Mouse (Mus musculus) embryonic facial prominence, embryonic 11.5 days (tissue): ENCODE data around the gene Ccdc60. TPM values are rescaled to one million over a fixed set of nuclear protein-coding genes. Genes with fewer than 3 reads are reported as not detected.
A peak's percentile ranks its signal among the peaks of the same experiment; 100 is the strongest.

Experiments
- ATAC-seq: fragments of 200-750 bp; cut with Nextera tagmentation; replicated peaks from 2 replicates; pipeline ENCODE4 v1.8.0; 2017; ENCODE audit warnings: low read depth; ENCODE audit not compliant: insufficient number of reproducible peaks, low FRiP score, low TSS enrichment
- DNase-seq: peaks from one replicate; pipeline ENCODE4 v3.0.0-alpha.2; 2015; ENCODE audit warnings: low spot score
- H3K27ac ChIP-seq: fragments of 300-500 bp; sonication (generic); replicated peaks from 2 replicates; pipeline ENCODE4 v1.5.1; 2014; ENCODE audit warnings: mild to moderate bottlenecking, low read depth, low read length, control low read depth
- H3K27me3 ChIP-seq: fragments of 300-500 bp; sonication (generic); 2 replicates; pipeline ENCODE4 v1.6.1; 2014; ENCODE audit warnings: mild to moderate bottlenecking, low read length, moderate library complexity, mixed read lengths; ENCODE audit not compliant: control insufficient read depth, insufficient read depth
- H3K36me3 ChIP-seq: fragments of 300-500 bp; sonication (generic); replicated peaks from 2 replicates; pipeline ENCODE4 v1.6.1; 2014; ENCODE audit warnings: low read depth, mild to moderate bottlenecking, low read length, moderate library complexity, mixed read lengths; ENCODE audit not compliant: control insufficient read depth, insufficient read depth
- H3K4me1 ChIP-seq: fragments of 300-500 bp; sonication (generic); 2 replicates; pipeline ENCODE4 v1.6.1; 2014; ENCODE audit warnings: low read length, mixed read lengths; ENCODE audit not compliant: control insufficient read depth, insufficient read depth
- H3K4me2 ChIP-seq: fragments of 300-500 bp; sonication (generic); 2 replicates; pipeline ENCODE4 v1.6.1; 2014; ENCODE audit warnings: low read depth, mild to moderate bottlenecking, control low read depth, low read length, moderate library complexity
- H3K4me3 ChIP-seq: fragments of 300-500 bp; sonication (generic); 2 replicates; pipeline ENCODE4 v1.5.1; 2014; ENCODE audit warnings: low read depth, low read length, control low read depth
- H3K9ac ChIP-seq: fragments of 300-500 bp; sonication (generic); replicated peaks from 2 replicates; pipeline ENCODE4 v1.6.1; 2014; ENCODE audit warnings: mild to moderate bottlenecking, control low read depth, low read length
- H3K9me3 ChIP-seq: fragments of 300-500 bp; sonication (generic); replicated peaks from 2 replicates; pipeline ENCODE4 v1.6.1; 2016; ENCODE audit warnings: mild to moderate bottlenecking, low read length, inconsistent platforms, mixed read lengths; ENCODE audit not compliant: control insufficient read depth
- WGBS: fragments of 180-500 bp; shearing (Covaris S2); extraction: QIAGEN DNeasy Blood & Tissue Kit; methylation state at CpG from one replicate; pipeline ENCODE4 v1.1.7; 2014; 5-methylcytosine and 5-hydroxymethylcytosine counted together
- polyA plus RNA-seq: library from polyadenylated mRNA; unstranded; fragments of >200 nt; fragmentation: Nextera tagmentation; extraction: Ambion mirVana; gene quantifications from 2 replicates; pipeline ENCODE4 v1.2.1, GENCODE M21; 2014

Gene Ccdc60
- polyA plus RNA-seq: 1.6 and 1.8 TPM in 2 replicates

- H3K27me3 ChIP-seq: no peaks in the 10 kb centered on the region
- H3K4me1 ChIP-seq: peaks cover 3% of the 10 kb centered on the region; the same call in 1 of the 2 replicates
- H3K27ac ChIP-seq: no peak within 1 kb of the TSS
- no peaks in the 10 kb centered on the region for H3K36me3 ChIP-seq
- H3K9me3 ChIP-seq: no peaks in the 10 kb centered on the region
- ATAC-seq (peak; percentile 88), DNase-seq (peak; percentile 87)
- 0 out of 2 replicates have a peak within 1 kb of the TSS, but pooled peaks have one; percentile 13 for H3K9ac ChIP-seq
- 6% methylated on average over 28 of the region's 28 CpGs for WGBS
- H3K4me3 ChIP-seq: 0 out of 2 replicates have a peak within 1 kb of the TSS, but pooled peaks have one; percentile 5
- peak within 1 kb of the TSS; percentile 32 for H3K4me2 ChIP-seq
Observed at GRCm38 (mm10) chr5:116288849-116289570, at the start of gene Ccdc60. Gene Ccdc60, minus strand, starts transcription at chr5:116288985.

- no peak for ATAC-seq
- Histone ChIP-seq H3K9ac (no peak overlapping the region), H3K4me1 (no peaks in the 10 kb centered on the region), H3K27ac (no peak overlapping the region), H3K27me3 (no peaks in the 10 kb centered on the region), H3K4me2 (no peak overlapping the region), H3K9me3 (no peaks in the 10 kb centered on the region), H3K36me3 (no peaks in the 10 kb centered on the region), H3K4me3 (no peak overlapping the region)
- DNase-seq: peak; percentile 34
Observed at GRCm38 (mm10) chr5:116336191-116336590, 47.4 kb upstream of the Ccdc60 start.

GRCm38 (mm10) chr5:116328911-116329310 lies 40.1 kb upstream of the Ccdc60 start:
- no peaks in the 10 kb centered on the region for H3K4me1 ChIP-seq
- H3K27me3 ChIP-seq: no peaks in the 10 kb centered on the region
- H3K9me3 ChIP-seq: no peaks in the 10 kb centered on the region
- no peak overlapping the region for H3K9ac ChIP-seq
- ATAC-seq: no peak
- H3K27ac ChIP-seq: no peak overlapping the region
- H3K4me3 ChIP-seq: no peak overlapping the region
- no peak overlapping the region for H3K4me2 ChIP-seq
- WGBS: 94% methylated on average over 4 of the region's 4 CpGs
- no peak for DNase-seq
- no peaks in the 10 kb centered on the region for H3K36me3 ChIP-seq

- WGBS: 42% methylated on average over 5 of the region's 5 CpGs
- H3K4me3 ChIP-seq: no peak overlapping the region
- DNase-seq (no peak), ATAC-seq (no peak)
- H3K9ac ChIP-seq: no peak overlapping the region
- no peaks in the 10 kb centered on the region for H3K9me3 ChIP-seq
- H3K4me2 ChIP-seq: no peak overlapping the region
- no peak overlapping the region for H3K27ac ChIP-seq
- H3K4me1 ChIP-seq: no peaks in the 10 kb centered on the region
- H3K27me3 ChIP-seq: no peaks in the 10 kb centered on the region
- H3K36me3 ChIP-seq: no peaks in the 10 kb centered on the region
Observed at GRCm38 (mm10) chr5:116323401-116323800, 34.6 kb upstream of the Ccdc60 start.

GRCm38 (mm10) chr5:116322365-116323027 lies 33.7 kb upstream of the Ccdc60 start:
- H3K4me2 ChIP-seq: no peak overlapping the region
- H3K9ac ChIP-seq: no peak overlapping the region
- no peaks in the 10 kb centered on the region for H3K27me3 ChIP-seq
- DNase-seq: peak; percentile 83
- no peaks in the 10 kb centered on the region for H3K4me1 ChIP-seq
- H3K9me3 ChIP-seq: no peaks in the 10 kb centered on the region
- H3K27ac ChIP-seq: no peak overlapping the region
- H3K36me3 ChIP-seq: no peaks in the 10 kb centered on the region
- peak; percentile 67; the same call in 1 of the 2 replicates for ATAC-seq
- WGBS: 28% methylated on average over 15 of the region's 15 CpGs
- H3K4me3 ChIP-seq: no peak overlapping the region

- H3K4me3 ChIP-seq: no peak overlapping the region
- H3K27me3 ChIP-seq: no peaks in the 10 kb centered on the region
- no peaks in the 10 kb centered on the region for H3K36me3 ChIP-seq
- H3K9ac ChIP-seq: no peak overlapping the region
- H3K4me2 ChIP-seq: no peak overlapping the region
- 81% methylated on average over 8 of the region's 8 CpGs for WGBS
- H3K4me1 ChIP-seq: no peaks in the 10 kb centered on the region
- no peak for ATAC-seq
- H3K27ac ChIP-seq: no peak overlapping the region
- H3K9me3 ChIP-seq: no peaks in the 10 kb centered on the region
- no peak for DNase-seq
Observed at GRCm38 (mm10) chr5:116313711-116314110, 24.9 kb upstream of the Ccdc60 start.

- Histone ChIP-seq H3K27me3 (no peaks in the 10 kb centered on the region), H3K4me1 (no peaks in the 10 kb centered on the region), H3K4me3 (no peak overlapping the region), H3K36me3 (no peaks in the 10 kb centered on the region), H3K9ac (no peak overlapping the region), H3K9me3 (no peaks in the 10 kb centered on the region), H3K27ac (no peak overlapping the region), H3K4me2 (no peak overlapping the region)
- no peak; the same call in 1 of the 2 replicates for ATAC-seq
- 19% methylated on average over 15 of the region's 15 CpGs for WGBS
- DNase-seq: peak; percentile 61
Observed at GRCm38 (mm10) chr5:116312111-116312737, 23.4 kb upstream of the Ccdc60 start.

- DNase-seq: no peak
- ATAC-seq: no peak
- no peaks in the 10 kb centered on the region for H3K27me3 ChIP-seq
- H3K27ac ChIP-seq: no peak overlapping the region
- H3K4me2 ChIP-seq: no peak overlapping the region
- 96% methylated on average over 6 of the region's 6 CpGs for WGBS
- no peak overlapping the region for H3K4me3 ChIP-seq
- no peak overlapping the region for H3K9ac ChIP-seq
- H3K9me3 ChIP-seq: no peaks in the 10 kb centered on the region
- H3K4me1 ChIP-seq: no peaks in the 10 kb centered on the region
- H3K36me3 ChIP-seq: no peaks in the 10 kb centered on the region
Observed at GRCm38 (mm10) chr5:116311636-116312035, 22.9 kb upstream of the Ccdc60 start.
